Mouse (Mus musculus) myocyte (in vitro differentiated cells): ENCODE results near the gene Osbpl8. TPM values are rescaled to one million over a fixed set of nuclear protein-coding genes. Genes with fewer than 3 reads are reported as not detected.

Experiments used
- H3K27me3 ChIP-seq: one replicate; pipeline ENCODE4 v1.6.1; 2011; ENCODE audit not compliant: control insufficient read depth, insufficient read depth, insufficient read length
- H3K36me3 ChIP-seq: one replicate; pipeline ENCODE4 v1.6.1; 2011; ENCODE audit not compliant: control insufficient read depth, insufficient read depth
- H3K4me2 ChIP-seq: one replicate; pipeline ENCODE4 v1.6.1; 2011; ENCODE audit warnings: low read depth, control low read depth
- H3K4me3 ChIP-seq: one replicate; pipeline ENCODE4 v1.5.1; 2011; ENCODE audit warnings: mild to moderate bottlenecking, control low read depth, moderate library complexity
- H3K79me2 ChIP-seq: one replicate; pipeline ENCODE4 v1.6.1; 2011; ENCODE audit not compliant: control insufficient read depth, insufficient read depth
- H3ac ChIP-seq: one replicate; pipeline ENCODE4 v1.6.1; 2011; ENCODE audit not compliant: control insufficient read depth, insufficient read length
- CEBPB ChIP-seq: IDR thresholded peaks from 2 replicates; pipeline ENCODE4 v1.6.1; 2011; ENCODE audit warnings: mild to moderate bottlenecking, moderate library complexity; ENCODE audit not compliant: poor library complexity, insufficient read depth, severe bottlenecking
- E2F4 ChIP-seq: IDR thresholded peaks from one replicate; pipeline ENCODE4 v1.6.1; 2011; ENCODE audit warnings: mild to moderate bottlenecking, control low read depth, moderate library complexity; ENCODE audit not compliant: insufficient read depth
- MAX ChIP-seq: IDR thresholded peaks from one replicate; pipeline ENCODE4 v1.6.1; 2011; ENCODE audit warnings: low read depth, mild to moderate bottlenecking, control low read depth
- MYOD1 ChIP-seq, 3 experiments: IDR thresholded peaks; one replicate each; pipeline ENCODE4 v1.6.1; 2011; ENCODE audit warnings: control low read depth in 2 of 3, low read depth in 2 of 3, mild to moderate bottlenecking in 2 of 3, moderate library complexity in 1 of 3; ENCODE audit not compliant: insufficient read length in 2 of 3, control insufficient read depth in 1 of 3
- MYOG ChIP-seq, 3 experiments: IDR thresholded peaks; one replicate each; pipeline ENCODE4 v1.6.1; 2011; ENCODE audit warnings: control low read depth in 2 of 3, low read depth in 2 of 3, mild to moderate bottlenecking in 2 of 3; ENCODE audit not compliant: insufficient read length in 2 of 3, control insufficient read depth in 1 of 3, insufficient read depth in 1 of 3
- POLR2A ChIP-seq: IDR thresholded peaks from one replicate; pipeline ENCODE4 v1.6.1; 2011; ENCODE audit warnings: low read depth, mild to moderate bottlenecking, control low read depth, moderate library complexity; ENCODE audit not compliant: insufficient read length
- POLR2AphosphoS2 ChIP-seq: IDR thresholded peaks from one replicate; pipeline ENCODE4 v1.6.1; 2011; ENCODE audit warnings: low read depth, control low read depth; ENCODE audit not compliant: insufficient read length
- REST ChIP-seq: IDR thresholded peaks from one replicate; pipeline ENCODE4 v1.6.1; 2011; ENCODE audit warnings: mild to moderate bottlenecking, control low read depth, moderate library complexity; ENCODE audit not compliant: insufficient read depth, insufficient read length
- SRF ChIP-seq: IDR thresholded peaks from one replicate; pipeline ENCODE4 v1.6.1; 2011; ENCODE audit warnings: low read depth; ENCODE audit not compliant: control insufficient read depth, insufficient read length
- TCF12 ChIP-seq: IDR thresholded peaks from one replicate; pipeline ENCODE4 v1.6.1; 2011; ENCODE audit warnings: mild to moderate bottlenecking, control low read depth; ENCODE audit not compliant: poor library complexity, insufficient read depth, severe bottlenecking
- TCF3 ChIP-seq: IDR thresholded peaks from one replicate; pipeline ENCODE4 v1.6.1; 2011; ENCODE audit warnings: low read depth, control low read depth; ENCODE audit not compliant: insufficient read length
- USF1 ChIP-seq: IDR thresholded peaks from one replicate; pipeline ENCODE4 v1.6.1; 2011; ENCODE audit warnings: low read depth, mild to moderate bottlenecking, control low read depth, moderate library complexity
- polyA plus RNA-seq: library from polyadenylated mRNA; unstranded; fragments of >200 nt; fragmentation: generic; extraction: Trizol; gene quantifications from one replicate; pipeline ENCODE4 v1.2.1, GENCODE M21; 2012; ENCODE audit warnings: missing spikeins

The Osbpl8 gene
- polyA plus RNA-seq, 1 experiment: 5.3 TPM

DNA sequence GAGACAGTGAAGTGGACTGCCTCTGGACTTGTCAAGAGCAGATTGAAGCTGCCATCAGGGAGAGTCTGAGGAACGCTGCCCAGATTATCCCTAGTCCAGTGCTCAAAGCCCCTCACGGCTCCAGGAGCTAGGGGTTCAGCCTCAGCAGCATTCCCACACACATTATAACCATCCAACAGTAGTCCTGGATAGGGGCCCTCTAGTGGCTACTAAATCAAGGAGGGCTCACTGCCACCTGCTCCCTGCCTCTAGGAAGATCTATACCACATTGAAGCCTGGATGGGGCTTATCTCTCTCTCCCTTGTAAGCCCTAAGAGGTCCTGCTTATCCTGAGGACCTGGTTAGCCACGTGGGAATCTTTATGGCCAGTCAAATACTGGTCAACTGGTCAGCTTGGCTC lies 16.1 kb downstream of the Osbpl8 start:
- H3ac ChIP-seq: no peak overlapping the region
- H3K27me3 ChIP-seq: no peaks in the 10 kb centered on the region
- no peak for TF ChIP-seq POLR2AphosphoS2
- no peak for TF ChIP-seq TCF3
- H3K36me3 ChIP-seq: no peaks in the 10 kb centered on the region
- no peak overlapping the region for H3K4me2 ChIP-seq
- no peak overlapping the region for H3K4me3 ChIP-seq
- H3K79me2 ChIP-seq: peaks cover 47% of the 10 kb centered on the region

DNA sequence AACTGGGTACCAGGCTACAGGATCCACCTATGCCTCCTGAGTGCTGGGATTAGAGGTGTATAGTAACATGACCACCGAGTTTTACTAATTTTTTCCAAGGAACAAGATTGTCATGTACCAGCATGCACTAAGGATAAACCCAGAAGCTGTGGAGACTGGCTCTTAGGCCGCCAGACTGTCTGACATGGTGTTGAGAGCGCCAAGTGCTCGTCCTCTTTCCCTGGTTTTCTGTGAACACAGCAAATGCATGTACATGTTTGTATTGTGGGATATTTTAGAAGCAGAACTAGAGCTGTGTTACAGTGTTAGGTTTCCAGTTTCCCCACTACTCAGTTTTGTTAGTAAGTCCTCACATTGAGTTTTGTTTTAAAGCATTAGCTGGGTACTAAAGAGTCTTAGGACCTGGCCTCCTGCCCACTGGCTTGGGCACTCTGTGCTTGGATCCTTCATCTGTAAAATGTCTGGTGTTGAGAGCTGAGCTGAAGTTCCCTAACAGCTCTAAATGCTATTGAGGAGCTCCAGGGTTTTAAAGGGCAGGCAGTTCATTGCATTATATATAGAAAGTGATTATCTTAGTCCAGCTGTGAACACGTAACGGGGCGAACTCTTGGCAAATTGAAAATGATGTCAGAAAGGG lies 19.2 kb downstream of the Osbpl8 start:
- TF ChIP-seq TCF12 (no peak), MYOG (IDR thresholded peaks at IDR 0.05; ENCODE audit: control insufficient read depth in 1 of 3, insufficient read depth in 1 of 3, insufficient read length in 2 of 3, low read depth in 2 of 3) (no peak), POLR2AphosphoS2 (no peak), SRF (no peak), MAX (no peak)
- H3K79me2 ChIP-seq: peaks cover 28% of the 10 kb centered on the region
- no peaks in the 10 kb centered on the region for H3K36me3 ChIP-seq
- no peaks in the 10 kb centered on the region for H3K27me3 ChIP-seq
- no peak overlapping the region for H3K4me3 ChIP-seq
- no peak overlapping the region for H3ac ChIP-seq
- H3K4me2 ChIP-seq: no peak overlapping the region

DNA sequence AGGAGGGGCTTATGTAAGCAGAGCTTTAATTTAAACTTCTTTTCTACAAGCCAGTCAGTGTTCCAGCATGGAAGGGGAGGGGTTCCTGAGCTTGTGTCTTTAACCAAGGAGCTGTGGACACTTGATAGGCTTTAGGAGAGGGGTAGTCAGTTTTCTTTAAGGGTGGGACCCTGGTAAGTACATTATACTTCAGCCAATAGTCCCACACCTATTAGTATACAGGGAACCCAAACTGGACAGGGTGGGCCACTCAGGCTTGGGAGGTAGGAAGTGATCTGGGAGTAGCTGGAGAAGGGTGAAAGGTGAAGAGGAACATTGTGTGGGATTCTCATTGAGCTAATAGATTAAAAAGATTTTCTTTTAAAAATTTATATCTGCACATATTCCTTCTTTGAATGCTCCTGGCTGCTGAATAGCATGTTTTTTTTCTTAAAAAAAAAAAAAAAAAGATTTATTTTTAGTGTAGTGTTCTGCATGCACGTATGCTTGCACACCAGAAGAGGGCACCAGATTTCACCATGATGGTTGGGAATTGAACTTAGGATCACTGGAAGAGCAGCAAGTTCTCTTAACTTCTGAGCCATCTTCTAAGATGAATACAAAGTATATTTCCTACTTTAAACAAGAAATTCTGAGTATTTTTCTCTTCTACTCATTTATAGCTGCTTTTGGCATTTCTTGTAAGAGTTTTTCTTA lies 21.2 kb downstream of the Osbpl8 start:
- Histone ChIP-seq H3K27me3 (no peaks in the 10 kb centered on the region), H3K79me2 (peaks cover 37% of the 10 kb centered on the region), H3K36me3 (no peaks in the 10 kb centered on the region), H3K4me3 (no peak overlapping the region), H3K4me2 (no peak overlapping the region), H3ac (no peak overlapping the region)
- TF ChIP-seq POLR2AphosphoS2 (no peak), E2F4 (no peak), REST (no peak), USF1 (no peak), MYOD1 (IDR thresholded peaks at IDR 0.05; ENCODE audit: control insufficient read depth in 1 of 3, insufficient read length in 2 of 3, low read depth in 2 of 3) (no peak), TCF12 (no peak)

DNA sequence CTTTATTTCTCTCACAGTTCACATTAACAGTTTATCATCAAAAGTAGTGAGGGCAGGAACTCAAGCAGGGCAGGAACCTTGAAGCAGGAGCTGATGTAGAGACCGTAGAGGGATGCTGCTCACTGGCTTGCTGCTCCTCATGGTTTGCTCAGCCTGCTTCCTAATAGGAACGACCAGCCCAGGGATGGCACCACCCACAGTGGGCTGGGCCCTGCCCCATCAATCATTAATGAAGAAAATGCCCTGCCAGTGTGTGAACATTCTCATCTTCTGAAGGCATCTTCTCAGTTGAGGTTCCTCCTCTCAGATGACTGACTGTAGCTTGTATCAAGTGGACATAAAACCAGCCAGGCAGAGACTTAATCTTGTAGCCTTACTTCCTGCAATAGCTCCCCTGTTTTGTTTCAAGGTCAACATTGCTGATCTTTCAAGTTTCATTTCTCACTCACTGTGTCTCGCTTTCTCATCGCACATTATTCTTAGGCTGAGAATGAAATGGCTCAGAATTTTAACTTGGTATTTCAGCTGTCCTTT lies 24.5 kb downstream of the Osbpl8 start:
- H3K27me3 ChIP-seq: no peaks in the 10 kb centered on the region
- TF ChIP-seq REST (no peak), TCF12 (no peak), MYOD1 (IDR thresholded peaks at IDR 0.05; ENCODE audit: control insufficient read depth in 1 of 3, insufficient read length in 2 of 3, low read depth in 2 of 3) (no peak), USF1 (no peak), MYOG (IDR thresholded peaks at IDR 0.05; ENCODE audit: control insufficient read depth in 1 of 3, insufficient read depth in 1 of 3, insufficient read length in 2 of 3, low read depth in 2 of 3) (no peak), E2F4 (no peak), MAX (no peak), SRF (no peak), CEBPB (no peak), POLR2A (no peak), TCF3 (no peak), POLR2AphosphoS2 (no peak)
- H3K36me3 ChIP-seq: no peaks in the 10 kb centered on the region
- H3ac ChIP-seq: no peak overlapping the region
- H3K79me2 ChIP-seq: peaks cover 30% of the 10 kb centered on the region
- no peak overlapping the region for H3K4me2 ChIP-seq
- no peak overlapping the region for H3K4me3 ChIP-seq

DNA sequence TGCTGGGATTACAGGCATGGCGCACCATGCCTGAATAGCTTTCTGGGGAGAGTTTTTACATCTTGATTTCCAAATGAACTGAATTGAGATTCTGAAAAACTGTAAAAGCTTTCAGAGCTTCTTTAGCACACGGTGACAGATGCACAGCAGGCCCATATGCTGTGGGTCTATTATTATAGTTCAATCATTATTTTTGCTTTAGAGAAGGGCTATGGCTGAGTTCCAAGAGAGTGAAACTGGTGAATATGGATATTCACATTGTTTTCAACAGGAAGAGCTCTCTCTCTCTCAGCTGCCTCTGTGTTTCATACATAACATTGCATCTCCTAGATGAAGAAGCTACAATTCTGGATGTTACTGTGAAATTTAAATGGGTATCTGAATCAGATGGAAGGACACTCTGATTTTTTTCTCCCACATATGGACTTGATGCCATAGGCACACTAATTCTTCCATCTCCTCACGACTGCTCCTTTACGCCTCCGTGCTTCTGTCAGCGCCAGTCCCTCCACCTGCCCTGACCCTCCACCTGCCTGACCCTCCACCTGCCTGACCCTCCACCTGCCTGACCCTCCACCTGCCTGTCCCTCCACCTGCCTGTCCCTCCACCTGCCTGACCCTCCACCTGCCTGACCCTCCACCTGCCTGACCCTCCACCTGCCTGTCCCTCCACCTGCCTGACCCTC lies 25.7 kb downstream of the Osbpl8 start:
- Histone ChIP-seq H3K4me3 (no peak overlapping the region), H3K27me3 (no peaks in the 10 kb centered on the region), H3K4me2 (no peak overlapping the region), H3ac (no peak overlapping the region), H3K36me3 (no peaks in the 10 kb centered on the region), H3K79me2 (peaks cover 26% of the 10 kb centered on the region)
- no peak for TF ChIP-seq MYOD1 (IDR thresholded peaks at IDR 0.05; ENCODE audit: control insufficient read depth in 1 of 3, insufficient read length in 2 of 3, low read depth in 2 of 3)
